Mouse (Mus musculus) heart, postnatal 0 days (tissue): ENCODE data around the gene Enpp1. TPM values are rescaled to one million over a fixed set of nuclear protein-coding genes. Genes with fewer than 3 reads are reported as not detected.
"Not testable (repeated sequence)": the region's sequence is repeated elsewhere in the genome, so short reads cannot be mapped to it uniquely, and the experiment has no call there.

Experiments used
- ATAC-seq: fragments of 200-750 bp; cut with Nextera tagmentation; 2 replicates; pipeline ENCODE4 v1.8.0; 2017; ENCODE audit warnings: low read depth, moderate number of reproducible peaks, moderate library complexity; ENCODE audit not compliant: insufficient read depth
- DNase-seq: peaks from one replicate; pipeline ENCODE4 v3.0.0-alpha.2; 2016; ENCODE audit warnings: low spot score
- H3K27ac ChIP-seq: fragments of 300-500 bp; sonication (generic); 2 replicates; pipeline ENCODE4 v1.5.1; 2014; ENCODE audit warnings: low read depth, mild to moderate bottlenecking
- H3K27me3 ChIP-seq: fragments of 300-500 bp; sonication (generic); 2 replicates; pipeline ENCODE4 v1.6.1; 2014; ENCODE audit warnings: low read length, mixed read lengths; ENCODE audit not compliant: control insufficient read depth, insufficient read depth
- H3K36me3 ChIP-seq: fragments of 300-500 bp; sonication (generic); replicated peaks from 2 replicates; pipeline ENCODE4 v1.6.1; 2014; ENCODE audit warnings: low read length, mixed read lengths; ENCODE audit not compliant: control insufficient read depth, insufficient read depth
- H3K4me1 ChIP-seq: fragments of 300-500 bp; sonication (generic); 2 replicates; pipeline ENCODE4 v1.6.1; 2014; ENCODE audit warnings: antibody characterized with exemption; ENCODE audit not compliant: control insufficient read depth, insufficient read depth
- H3K4me2 ChIP-seq: fragments of 300-500 bp; sonication (generic); 2 replicates; pipeline ENCODE4 v1.6.1; 2014; ENCODE audit warnings: low read depth, mild to moderate bottlenecking, low read length, moderate library complexity
- H3K4me3 ChIP-seq: fragments of 300-500 bp; sonication (generic); 2 replicates; pipeline ENCODE4 v1.5.1; 2014; ENCODE audit warnings: low read depth, low read length
- H3K9ac ChIP-seq: fragments of 300-500 bp; sonication (generic); replicated peaks from 2 replicates; pipeline ENCODE4 v1.6.1; 2014; ENCODE audit warnings: low read depth, low read length, mixed read lengths
- H3K9me3 ChIP-seq: fragments of 300-500 bp; sonication (generic); replicated peaks from 2 replicates; pipeline ENCODE4 v1.6.1; 2016; ENCODE audit warnings: low read length; ENCODE audit not compliant: control insufficient read depth
- CTCF ChIP-seq: IDR thresholded peaks from 2 replicates; pipeline ENCODE4 v1.5.1; 2016; ENCODE audit warnings: antibody characterized with exemption, control low read depth, low read depth
- EP300 ChIP-seq: IDR thresholded peaks from 2 replicates; pipeline ENCODE4 v1.6.1; 2016; ENCODE audit warnings: antibody characterized with exemption, low read depth
- WGBS: fragments of 180-500 bp; shearing (Covaris S2); extraction: QIAGEN DNeasy Blood & Tissue Kit; methylation state at CpG from one replicate; pipeline ENCODE4 v1.1.7; 2014; 5-methylcytosine and 5-hydroxymethylcytosine counted together
- polyA plus RNA-seq: library from polyadenylated mRNA; unstranded; fragments of >200 nt; fragmentation: Nextera tagmentation; extraction: Ambion mirVana; gene quantifications from 2 replicates; pipeline ENCODE4 v1.2.1, GENCODE M21; 2015
- total RNA-seq: library from RNA; depleted of rRNA; stranded (reverse); fragments of >200 nt; gene quantifications from 2 replicates; pipeline ENCODE4 v1.2.3, GENCODE M21; 2014; ENCODE audit warnings: low replicate concordance

Enpp1 gene
- total and polyA plus RNA-seq, 2 experiments from 2014 or later, result 1.8 to 2.5 TPM

DNA sequence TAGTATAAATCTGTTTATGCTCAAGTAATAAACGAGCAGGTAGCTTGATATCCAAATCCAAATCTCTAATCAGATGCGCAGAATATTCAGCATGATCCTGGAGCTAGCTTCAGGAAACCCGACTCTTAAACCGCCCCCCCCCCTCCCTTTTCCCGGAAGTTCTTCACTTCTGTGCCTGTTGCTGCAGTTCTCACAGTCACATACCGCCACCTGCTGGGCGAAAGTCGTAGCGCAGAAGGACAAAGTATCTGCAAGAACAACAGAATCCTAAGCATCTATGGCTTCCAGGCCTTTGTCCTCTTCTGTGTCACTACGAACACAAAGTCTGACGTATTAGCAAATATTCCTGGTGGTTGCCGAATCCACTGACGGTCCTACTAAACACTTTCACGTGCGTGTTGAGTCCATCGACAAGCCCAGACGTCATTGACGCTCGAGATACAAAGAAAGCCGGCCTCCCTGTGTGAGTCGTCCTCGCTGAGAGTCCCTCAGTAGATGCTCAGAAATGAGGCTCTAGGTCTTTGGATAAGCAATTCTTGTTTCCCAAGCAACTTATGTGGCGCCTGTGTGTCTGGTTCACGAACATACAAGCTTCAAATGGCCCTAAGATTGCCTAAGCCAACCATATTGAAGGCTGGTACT, 86.8 kb downstream of the Enpp1 start:
- 31% methylated on average over 24 of the region's 24 CpGs for WGBS
- H3K4me1 ChIP-seq, result no peaks in the 10 kb centered on the region; the same call in 1 of the 2 replicates
- H3K4me3 ChIP-seq, result no peak overlapping the region
- H3K27ac ChIP-seq, result no peak overlapping the region
- ATAC-seq (no peak; the same call in 1 of the 2 replicates), DNase-seq (peak; percentile 71)
- 0 out of 2 replicates have a peak overlapping the region, but pooled peaks have one; percentile 37 for H3K4me2 ChIP-seq
- H3K9ac ChIP-seq, result no peak overlapping the region
- no peaks in the 10 kb centered on the region for H3K27me3 ChIP-seq
- H3K9me3 ChIP-seq, result no peaks in the 10 kb centered on the region
- no peaks in the 10 kb centered on the region for H3K36me3 ChIP-seq
- TF ChIP-seq EP300, result no peak
- peak; percentile 97 for TF ChIP-seq CTCF

- no peaks in the 10 kb centered on the region for H3K27me3 ChIP-seq
- H3K4me2 ChIP-seq, result no peak overlapping the region
- no peak overlapping the region for H3K27ac ChIP-seq
- H3K9me3 ChIP-seq, result no peaks in the 10 kb centered on the region
- H3K9ac ChIP-seq, result no peak overlapping the region
- ATAC-seq, result no peak
- peak; percentile 55 for DNase-seq
- no peaks in the 10 kb centered on the region for H3K36me3 ChIP-seq
- 31% methylated on average over 7 of the region's 7 CpGs for WGBS
- TF ChIP-seq EP300 (no peak), CTCF (peak; percentile 99)
- no peak overlapping the region for H3K4me3 ChIP-seq
- no peaks in the 10 kb centered on the region for H3K4me1 ChIP-seq
Observed at GRCm38 (mm10) chr10:24622586-24622985, 89.4 kb downstream of the Enpp1 start.

DNA sequence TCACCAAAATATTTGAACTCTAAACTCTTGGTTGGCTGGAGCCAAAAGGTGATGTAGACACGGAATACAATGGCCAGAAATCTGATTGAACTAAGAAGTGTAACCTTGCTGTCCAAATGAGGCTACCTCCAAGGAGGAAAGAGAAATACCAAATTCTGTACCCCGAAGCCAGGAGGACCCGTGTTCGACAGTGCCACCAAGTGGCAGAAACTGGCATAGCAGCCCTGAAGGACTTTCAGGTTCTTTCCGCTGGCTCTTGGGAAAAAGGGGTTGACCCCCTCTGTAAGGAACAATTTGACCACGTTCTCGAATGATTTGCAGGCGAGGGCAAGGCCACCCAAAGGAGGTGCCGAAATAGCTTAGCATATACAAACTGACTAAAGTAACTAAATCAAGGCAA, 90.4 kb downstream of the Enpp1 start:
- H3K4me2 ChIP-seq, result no peak overlapping the region
- DNase-seq, result peak; percentile 31
- no peaks in the 10 kb centered on the region for H3K27me3 ChIP-seq
- H3K36me3 ChIP-seq, result no peaks in the 10 kb centered on the region
- TF ChIP-seq EP300 (no peak), CTCF (peak; percentile 85)
- WGBS, result 14% methylated on average over 9 of the region's 9 CpGs
- ATAC-seq, result no peak; the same call in 1 of the 2 replicates
- H3K27ac ChIP-seq, result no peak overlapping the region
- H3K9me3 ChIP-seq, result no peaks in the 10 kb centered on the region
- no peaks in the 10 kb centered on the region for H3K4me1 ChIP-seq
- H3K4me3 ChIP-seq, result no peak overlapping the region
- H3K9ac ChIP-seq, result no peak overlapping the region

DNA sequence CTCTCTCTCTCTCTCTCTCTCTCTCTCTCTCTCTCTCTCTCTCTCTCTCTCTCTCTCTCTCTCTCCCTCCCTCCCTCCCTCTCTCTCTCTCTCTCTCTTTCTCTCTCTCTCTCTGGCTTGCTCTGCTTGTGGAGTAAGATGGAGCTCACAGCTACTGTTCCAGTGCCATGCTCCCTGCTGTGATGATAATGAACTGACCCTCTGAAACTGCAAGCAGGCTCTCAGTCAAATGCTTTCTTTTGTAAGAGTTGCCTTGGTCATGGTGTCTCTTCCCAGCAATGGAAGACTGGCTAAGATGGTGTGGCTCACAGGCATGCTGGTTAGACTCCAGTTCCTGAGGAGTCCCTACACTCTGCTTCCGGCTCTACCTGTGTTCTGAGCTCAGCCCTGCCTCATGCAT, 95.4 kb downstream of the Enpp1 start:
- H3K4me3 ChIP-seq, H3K9me3 ChIP-seq, H3K27me3 ChIP-seq, ATAC-seq, H3K27ac ChIP-seq, H3K4me2 ChIP-seq, H3K4me1 ChIP-seq, DNase-seq, H3K36me3 ChIP-seq, H3K9ac ChIP-seq: not testable (repeated sequence)
- WGBS, result 90% methylated on average over 1 of the region's 1 CpGs

DNA sequence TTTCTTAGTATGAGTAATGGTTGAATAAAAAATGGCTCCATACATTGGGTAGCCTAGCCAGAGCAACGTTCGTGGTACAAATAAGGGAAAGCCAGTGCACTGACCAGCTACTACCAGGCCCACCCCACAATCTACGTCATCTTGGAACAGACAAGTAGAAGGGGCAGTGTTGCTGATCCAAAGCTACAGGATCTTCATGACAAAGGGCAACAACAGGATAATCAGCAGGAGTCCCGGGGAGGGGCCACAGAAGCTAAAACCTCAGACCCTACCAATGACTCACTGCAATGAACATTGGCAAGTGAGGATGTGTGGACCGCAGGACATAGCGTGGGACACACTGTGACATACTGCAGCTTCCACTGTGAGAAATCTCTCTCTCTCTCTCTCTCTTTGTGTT, 96.2 kb downstream of the Enpp1 start:
- H3K4me1 ChIP-seq, result no peaks in the 10 kb centered on the region
- no peak for ATAC-seq
- no peak overlapping the region for H3K4me2 ChIP-seq
- H3K9ac ChIP-seq, result no peak overlapping the region
- H3K27ac ChIP-seq, result no peak overlapping the region
- H3K36me3 ChIP-seq, result no peaks in the 10 kb centered on the region
- no peaks in the 10 kb centered on the region for H3K9me3 ChIP-seq
- no peak overlapping the region for H3K4me3 ChIP-seq
- TF ChIP-seq EP300 (no peak), CTCF (no peak)
- 84% methylated on average over 6 of the region's 6 CpGs for WGBS
- DNase-seq, result no peak
- no peaks in the 10 kb centered on the region for H3K27me3 ChIP-seq

DNA sequence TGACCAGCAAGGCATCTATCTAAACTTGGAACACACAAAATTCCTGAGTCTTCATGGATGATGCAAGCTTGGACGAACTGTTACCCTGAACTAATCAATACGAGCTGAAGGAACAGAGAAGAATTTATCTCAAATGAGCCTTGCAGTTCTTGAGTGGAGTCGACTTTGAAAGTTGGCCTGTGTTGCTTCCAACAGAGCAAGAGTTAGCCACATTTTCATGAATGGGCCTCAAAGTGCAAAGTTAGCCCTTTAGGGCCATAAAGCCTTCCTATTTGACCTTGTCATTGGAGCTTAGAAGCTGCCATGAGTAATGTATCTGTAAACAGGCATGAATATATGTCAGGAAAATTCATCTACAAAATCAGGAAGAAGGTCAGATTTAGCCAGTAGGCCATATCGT, 97.2 kb downstream of the Enpp1 start:
- no peak for ATAC-seq
- 82% methylated on average over 4 of the region's 4 CpGs for WGBS

More for the DNA sequence above, 97.2 kb downstream of the Enpp1 start:
- H3K27ac ChIP-seq, result no peak overlapping the region
- H3K27me3 ChIP-seq, result no peaks in the 10 kb centered on the region
- H3K36me3 ChIP-seq, result no peaks in the 10 kb centered on the region
- H3K9ac ChIP-seq, result no peak overlapping the region
- no peak for DNase-seq
- no peak overlapping the region for H3K4me2 ChIP-seq
- no peaks in the 10 kb centered on the region for H3K9me3 ChIP-seq
- peaks cover 5% of the 10 kb centered on the region for H3K4me1 ChIP-seq
- TF ChIP-seq EP300 (no peak), CTCF (no peak)
- no peak overlapping the region for H3K4me3 ChIP-seq
